Mouse (Mus musculus) left cerebral cortex, adult 8-10 months (tissue): ENCODE data around the gene Tmprss11d. TPM values are rescaled to one million over a fixed set of nuclear protein-coding genes. Genes with fewer than 3 reads are reported as not detected.
"Not testable (repeated sequence)": the region's sequence is repeated elsewhere in the genome, so short reads cannot be mapped to it uniquely, and the experiment has no call there.

Source experiments
- DNase-seq, 2 experiments: peaks; one replicate each; pipeline ENCODE4 v3.0.0; 2022; ENCODE audit warnings: low spot score in 2 of 2
- total RNA-seq, 4 experiments: library from RNA; stranded (reverse); gene quantifications; 2 replicates each; pipeline ENCODE4 v1.2.4; 2022

The Tmprss11d gene
- total RNA-seq, result not detected

DNA sequence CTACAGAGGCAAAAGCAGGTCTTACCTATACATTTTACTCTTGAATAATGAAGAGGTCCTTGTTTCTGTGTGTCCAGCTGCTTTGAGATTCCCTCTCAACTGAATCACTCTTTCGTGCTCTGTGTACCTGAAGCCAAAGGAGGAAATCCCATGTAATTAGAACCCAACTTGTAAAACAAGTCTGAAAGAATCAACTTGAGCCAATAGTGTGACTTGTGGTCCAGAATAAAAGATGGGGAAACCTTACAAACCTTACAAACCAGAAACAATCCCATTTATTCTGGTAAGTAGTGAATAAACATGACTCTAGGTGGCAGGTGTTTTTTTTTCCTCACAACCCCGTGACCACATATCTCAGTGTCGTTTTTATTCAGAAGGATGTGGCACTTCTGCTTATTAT lies at the start of gene Tmprss11d:
TSS of gene Tmprss11d (minus strand) at position 101 of the 400 bp plus-strand sequence.
- DNase-seq, result no peak

DNA sequence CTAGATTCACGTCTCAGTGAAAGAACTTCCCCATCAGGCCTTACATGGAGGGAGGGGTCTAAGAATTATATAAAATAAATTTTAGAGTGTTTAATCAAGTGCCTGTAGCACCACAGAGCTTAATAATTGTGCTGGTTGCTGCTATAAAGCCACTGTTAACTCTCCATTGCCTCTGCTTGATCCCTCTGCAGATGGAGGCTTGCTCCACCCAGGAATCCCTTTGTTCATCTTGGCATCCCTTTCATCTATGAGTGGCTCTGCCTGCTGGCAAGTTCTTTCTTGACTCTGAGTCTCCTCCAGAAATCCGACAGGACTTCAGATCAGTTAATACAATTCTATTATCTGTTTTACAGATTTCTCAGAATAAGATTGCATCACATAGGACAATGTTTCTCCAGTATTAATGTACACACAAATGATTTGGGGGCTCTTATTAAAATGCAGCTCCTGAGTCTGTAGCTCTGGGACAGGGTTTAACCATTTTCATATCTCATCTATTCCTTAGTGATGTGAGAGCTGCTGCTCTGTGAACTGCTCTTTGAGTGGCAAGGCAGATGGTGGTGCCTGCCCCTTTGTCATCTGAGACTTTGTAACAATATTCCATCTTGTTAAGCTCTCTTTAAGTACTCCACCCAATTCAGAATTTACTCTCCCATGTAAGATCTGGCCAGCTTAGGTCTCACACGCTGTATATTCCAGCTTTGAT lies 48.3 kb upstream of the Tmprss11d start:
- no peak for DNase-seq

DNA sequence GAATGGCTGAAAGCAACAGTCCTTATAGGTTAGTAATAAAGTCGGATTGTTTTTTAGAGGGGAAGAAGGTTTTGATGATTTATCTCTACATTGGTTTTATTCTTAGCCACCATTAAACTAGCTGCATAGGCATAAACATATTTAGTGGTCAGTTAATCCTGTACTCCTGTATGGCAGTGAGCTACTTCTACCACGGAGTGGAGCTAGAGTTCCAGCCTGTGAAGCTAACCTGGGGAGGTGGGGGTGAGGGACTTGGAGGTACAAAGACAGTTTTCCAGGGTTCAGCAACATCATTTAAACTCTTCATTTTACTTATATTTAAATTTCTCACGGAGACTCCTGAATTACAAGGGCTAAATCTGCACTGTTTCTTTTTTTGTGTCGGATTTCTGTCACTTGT lies 46.3 kb upstream of the Tmprss11d start:
- no peak for DNase-seq

DNA sequence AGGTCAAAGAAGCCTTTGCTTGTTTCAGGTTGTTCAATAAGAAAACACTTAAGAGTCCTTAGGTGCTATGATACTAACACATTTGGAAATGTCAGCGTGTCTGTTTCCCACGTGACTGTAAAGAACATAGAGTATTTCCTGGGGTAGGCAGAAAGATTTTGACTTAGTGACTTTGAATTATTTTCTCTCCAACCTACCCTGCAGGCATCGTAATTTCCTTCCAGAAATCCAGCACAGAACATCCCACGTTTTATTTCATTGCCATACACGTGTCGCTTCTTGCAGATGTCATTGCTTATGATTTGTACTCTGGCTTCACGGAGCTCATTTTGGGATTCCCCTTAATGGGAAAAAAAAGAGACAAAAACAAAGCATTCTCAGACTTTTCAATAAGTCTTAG lies 41.1 kb upstream of the Tmprss11d start:
- no peak for DNase-seq

DNA sequence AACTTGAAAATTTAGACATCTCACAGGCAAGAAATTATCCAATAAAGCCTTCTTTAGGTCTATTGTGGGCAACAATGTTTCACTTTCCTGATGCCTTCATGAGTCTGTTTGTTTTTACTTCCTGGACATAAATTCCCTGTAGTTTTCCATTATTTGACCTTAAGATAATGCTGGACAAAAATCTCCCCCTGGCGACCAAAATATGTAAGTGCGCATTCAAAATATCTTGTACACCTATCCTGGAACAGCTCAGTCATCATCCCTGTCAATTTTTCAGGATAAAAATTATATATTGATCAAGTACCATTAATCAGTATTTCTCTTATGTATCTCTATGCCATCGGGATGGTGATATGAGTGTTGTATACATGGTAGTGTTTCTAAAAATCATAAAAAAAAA lies 37.6 kb upstream of the Tmprss11d start:
- no peak for DNase-seq

DNA sequence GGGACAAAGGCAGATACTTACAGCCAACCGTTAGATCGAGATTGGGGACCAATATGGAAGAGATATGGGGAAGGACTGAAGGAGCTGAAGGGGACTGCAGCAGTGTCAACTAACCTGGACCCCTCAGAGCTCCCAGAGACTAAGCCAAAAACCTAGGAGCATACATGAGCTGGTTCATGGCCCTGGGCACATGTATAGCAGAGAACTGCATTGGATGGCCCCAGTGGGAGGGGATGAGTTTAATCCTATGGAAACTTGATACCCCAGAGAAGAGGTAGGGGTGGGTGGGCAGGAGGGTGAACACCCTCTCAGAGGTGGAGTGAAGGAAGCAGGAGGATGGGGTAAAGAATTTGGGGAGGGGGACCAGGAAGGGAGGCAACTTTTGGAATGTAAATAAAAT lies 34.7 kb upstream of the Tmprss11d start:
- no peak for DNase-seq

DNA sequence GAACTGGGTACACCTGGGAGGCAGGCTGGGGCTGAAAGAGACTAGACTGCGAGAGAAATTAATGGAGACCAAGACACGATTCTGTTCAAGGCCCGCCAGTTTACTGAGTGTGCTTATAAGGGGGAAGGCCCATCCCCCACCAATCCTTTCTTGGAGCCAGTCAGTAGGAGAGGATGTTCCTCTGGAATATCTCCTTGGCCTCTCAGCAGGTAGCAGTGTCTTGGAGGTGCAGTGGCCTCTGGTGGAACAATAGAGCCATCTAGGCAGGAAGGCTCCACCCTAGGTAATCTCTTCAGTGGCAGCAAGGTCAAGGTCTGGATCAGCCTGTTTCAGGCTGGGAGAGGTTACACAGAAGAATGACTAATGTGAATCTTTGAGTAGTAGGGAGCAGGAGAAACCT lies 34.0 kb upstream of the Tmprss11d start:
- no peak for DNase-seq

DNA sequence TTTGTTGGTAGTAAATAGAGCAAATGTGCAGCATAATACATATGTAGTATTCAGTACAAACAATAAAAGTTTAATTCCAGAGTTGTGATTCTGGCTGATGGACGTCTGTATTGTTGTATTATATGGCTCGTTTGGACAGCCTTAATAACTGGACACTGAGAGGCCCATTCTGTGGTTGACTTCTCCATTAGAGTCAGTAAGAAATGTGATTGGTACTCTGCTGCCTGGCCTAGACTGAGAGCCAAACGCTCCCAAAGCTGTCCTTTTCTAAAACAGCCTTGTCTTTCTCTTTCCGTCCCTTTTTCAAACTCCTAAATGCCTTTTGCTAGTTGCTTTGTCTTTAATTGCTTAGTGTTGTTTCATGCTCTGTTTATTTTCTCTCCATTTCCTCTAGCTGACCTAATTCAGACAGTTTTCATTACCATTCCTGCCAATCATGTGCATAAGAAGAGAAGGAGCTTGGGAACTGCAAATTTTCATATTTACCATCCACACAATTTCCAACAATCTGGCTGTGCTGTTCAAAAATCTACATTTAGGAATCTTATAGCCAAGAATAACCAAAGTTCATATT lies 13.7 kb downstream of the Tmprss11d start:
- DNase-seq, result no peak

DNA sequence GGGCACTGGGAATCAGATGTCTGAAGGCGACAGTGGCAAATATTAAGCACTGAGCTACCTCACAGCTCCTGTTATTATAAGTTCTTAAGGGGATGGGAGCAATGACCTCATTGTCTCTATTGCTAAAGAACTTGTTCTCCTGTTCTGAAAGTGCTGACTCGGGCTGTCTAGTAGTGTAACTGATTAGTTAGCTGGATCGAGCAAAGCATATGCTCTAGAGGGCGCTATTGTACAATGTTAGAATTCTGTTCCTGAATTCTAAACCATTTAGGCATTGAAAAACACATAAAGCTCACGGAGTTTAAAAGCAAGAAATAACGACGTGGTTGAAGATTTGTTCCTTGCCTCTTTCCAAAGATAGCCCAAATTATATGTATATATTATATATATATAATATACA lies 20.3 kb downstream of the Tmprss11d start:
- DNase-seq, result no peak

DNA sequence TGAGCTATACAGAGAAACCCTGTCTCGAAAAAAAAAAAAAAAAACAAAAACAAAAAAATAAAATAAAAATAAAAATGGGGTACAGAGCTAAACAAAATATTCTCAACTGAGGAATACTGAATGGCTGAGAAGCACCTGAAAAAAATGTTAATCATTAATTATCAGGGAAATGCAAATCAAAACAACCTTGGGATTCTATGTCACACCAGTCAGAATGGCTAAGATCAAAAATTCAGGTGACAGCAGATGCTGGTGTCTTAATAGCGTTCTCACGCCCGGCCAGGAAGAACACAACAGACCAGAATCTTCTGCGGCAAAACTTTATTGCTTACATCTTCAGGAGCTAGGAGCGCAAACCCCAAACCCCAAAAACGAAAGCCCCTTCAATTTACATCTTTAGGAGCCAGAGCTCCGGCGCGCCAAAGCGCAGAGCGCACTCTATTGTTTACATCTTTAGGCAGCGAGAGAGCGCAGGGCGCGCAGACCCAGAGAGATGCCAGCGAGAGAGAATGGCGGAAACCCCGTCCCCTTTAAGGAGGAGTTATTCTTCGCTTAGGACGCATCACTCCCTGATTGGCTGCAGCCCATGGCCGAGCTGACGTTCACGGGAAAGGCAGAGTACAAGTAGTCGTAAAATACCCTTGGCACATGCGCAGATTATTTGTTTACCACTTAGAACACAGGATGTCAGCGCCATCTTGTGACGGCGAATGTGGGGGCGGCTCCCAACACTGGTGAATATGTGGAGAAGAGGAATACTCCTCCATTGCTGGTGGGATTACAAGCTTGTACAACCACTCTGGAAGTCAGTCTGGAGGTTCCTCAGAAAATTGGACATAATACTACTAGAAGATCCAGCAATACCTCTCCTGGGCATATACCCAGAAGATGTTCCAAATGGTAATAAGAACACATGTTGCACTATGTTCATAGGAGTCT lies 54.9 kb downstream of the Tmprss11d start:
- not testable (repeated sequence) for DNase-seq

DNA sequence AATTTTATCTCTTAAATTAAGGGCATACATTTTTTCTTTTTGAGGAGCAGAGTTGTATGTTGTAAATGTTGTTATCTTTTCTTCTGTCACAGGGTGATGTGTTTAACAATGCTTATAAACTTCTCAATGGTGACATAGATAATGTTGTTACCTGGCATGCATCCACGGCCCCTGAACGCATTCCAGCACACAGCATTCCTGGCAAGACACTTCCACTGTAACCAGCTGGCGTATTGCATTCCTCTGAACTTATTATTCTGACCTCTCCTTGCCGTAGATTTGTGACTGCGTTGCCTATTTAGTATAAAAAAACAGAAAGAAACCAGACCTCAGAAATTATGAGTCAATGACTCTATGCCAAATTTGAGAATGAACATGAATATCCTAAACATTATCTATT lies 67.1 kb downstream of the Tmprss11d start:
- no peak for DNase-seq

DNA sequence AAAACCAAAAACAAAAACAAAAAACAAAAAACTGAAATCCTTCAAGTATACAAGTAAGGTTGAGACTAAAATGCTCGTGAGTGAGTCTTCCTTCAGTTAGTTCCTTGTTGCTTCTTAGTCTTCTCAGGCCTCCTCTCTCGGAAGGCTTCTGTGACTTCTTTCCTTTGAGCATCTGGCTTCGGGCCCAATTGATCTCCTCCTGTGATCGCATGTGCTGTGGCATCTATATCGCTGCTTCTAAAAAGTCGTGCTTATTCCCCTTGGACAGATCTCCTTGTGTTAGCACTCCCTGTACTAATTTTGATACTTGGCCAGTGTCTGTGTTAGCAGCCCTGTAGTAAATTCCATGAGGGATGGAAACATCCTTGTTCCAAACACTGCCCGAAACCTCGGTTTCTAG lies 69.3 kb downstream of the Tmprss11d start:
- DNase-seq, result no peak

DNA sequence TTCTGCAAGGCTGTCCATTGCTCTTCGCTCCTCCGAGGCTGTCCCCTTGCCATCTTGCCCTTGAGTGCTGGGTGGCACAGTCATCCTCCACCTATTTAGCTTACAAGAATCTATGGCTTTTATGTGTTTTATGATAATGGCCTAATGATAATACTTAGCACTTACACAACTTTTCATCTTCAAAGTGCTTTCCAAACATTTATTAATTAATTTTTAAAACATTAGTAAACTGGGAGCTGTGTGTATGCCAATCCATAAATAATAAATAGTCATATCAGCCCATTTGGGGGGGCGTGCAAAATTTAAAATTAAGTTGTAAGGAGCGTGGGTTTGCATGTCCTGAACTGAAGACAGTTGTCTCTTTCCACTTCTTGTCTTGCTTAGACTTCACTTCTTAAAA lies 84.0 kb downstream of the Tmprss11d start, which contains the start of gene Tmprss11c:
TSS of gene Tmprss11c (minus strand) at position 101 of the 400 bp plus-strand sequence.
- DNase-seq, result no peak

Other genes with a start within 250 kb of the Tmprss11d start
- gene Uba6, start 200.6 kb downstream of the Tmprss11d start, total RNA-seq, result 10 to 100 TPM; 17.0 to 22.2 (median 18.2) TPM
- gene Gnrhr, start 175.5 kb downstream of the Tmprss11d start, total RNA-seq, result not detected
- not detected for gene Tmprss11c, start 84.1 kb downstream of the Tmprss11d start, total RNA-seq
- gene Tmprss11a, start 95.6 kb upstream of the Tmprss11d start, total RNA-seq, result under 1 TPM in 1 of 4 experiments, not detected in 3; 0.46 TPM
- gene Tmprss11g, start 145.2 kb upstream of the Tmprss11d start, total RNA-seq, result not detected